Mouse (Mus musculus) embryonic fibroblast, embryonic 13.5 days (primary cell): ENCODE measurements around the gene Hhip. TPM values are rescaled to one million over a fixed set of nuclear protein-coding genes. Genes with fewer than 3 reads are reported as not detected.
"Not testable (repeated sequence)": the region's sequence is repeated elsewhere in the genome, so short reads cannot be mapped to it uniquely, and the experiment has no call there.

Experiments used
- H3K27ac ChIP-seq: 2 replicates; pipeline ENCODE4 v1.5.1; 2012; ENCODE audit warnings: low read length, control low read depth, inconsistent platforms; ENCODE audit not compliant: insufficient read depth
- H3K4me1 ChIP-seq: 2 replicates; pipeline ENCODE4 v1.6.1; 2011; ENCODE audit warnings: low read length; ENCODE audit not compliant: control insufficient read depth, insufficient read depth
- H3K4me3 ChIP-seq: 2 replicates; pipeline ENCODE4 v1.5.1; 2011; ENCODE audit warnings: mild to moderate bottlenecking, control low read depth, low read length; ENCODE audit not compliant: insufficient read depth
- CTCF ChIP-seq: IDR thresholded peaks from 2 replicates; pipeline ENCODE4 v1.5.1; 2011; ENCODE audit warnings: mild to moderate bottlenecking, control low read depth, low read length, moderate library complexity, borderline replicate concordance; ENCODE audit not compliant: insufficient read depth
- POLR2A ChIP-seq: IDR thresholded peaks from 2 replicates; pipeline ENCODE4 v1.6.1; 2011; ENCODE audit warnings: low read depth, mild to moderate bottlenecking, control low read depth, low read length, moderate library complexity
- polyA plus RNA-seq: library from polyadenylated mRNA; stranded (reverse); fragments of >200 nt; gene quantifications from 2 replicates; pipeline ENCODE4 v1.2.4, GENCODE M21; 2011; ENCODE audit warnings: low read depth; ENCODE audit not compliant: missing spikeins, insufficient read length

The Hhip gene
- polyA plus RNA-seq, 1 experiment, result 2.4 TPM

DNA sequence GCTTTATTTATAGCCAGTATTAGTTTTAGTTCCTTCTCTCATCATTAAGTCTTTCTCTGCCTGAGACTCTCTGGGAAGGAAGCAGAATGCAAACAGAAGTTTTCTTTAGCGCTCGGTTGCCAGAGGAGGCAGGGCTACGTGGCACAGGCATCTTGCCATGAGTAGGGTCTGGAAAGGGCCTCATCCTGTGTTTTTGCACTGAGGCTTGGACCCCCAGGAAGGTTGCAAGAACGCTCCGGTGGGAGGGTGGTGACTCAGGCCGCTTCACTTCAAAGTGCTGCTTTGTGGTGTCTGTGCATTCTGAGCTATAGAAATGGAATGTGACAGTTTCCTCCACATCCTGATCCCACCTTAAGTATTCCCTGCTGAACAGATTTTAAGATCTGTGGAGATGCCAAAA lies 62.7 kb downstream of the Hhip start:
- Histone ChIP-seq H3K27ac (no peak overlapping the region), H3K4me3 (no peak overlapping the region), H3K4me1 (peaks cover 15% of the 10 kb centered on the region)
- TF ChIP-seq POLR2A, result no peak
- TF ChIP-seq CTCF, result no peak

DNA sequence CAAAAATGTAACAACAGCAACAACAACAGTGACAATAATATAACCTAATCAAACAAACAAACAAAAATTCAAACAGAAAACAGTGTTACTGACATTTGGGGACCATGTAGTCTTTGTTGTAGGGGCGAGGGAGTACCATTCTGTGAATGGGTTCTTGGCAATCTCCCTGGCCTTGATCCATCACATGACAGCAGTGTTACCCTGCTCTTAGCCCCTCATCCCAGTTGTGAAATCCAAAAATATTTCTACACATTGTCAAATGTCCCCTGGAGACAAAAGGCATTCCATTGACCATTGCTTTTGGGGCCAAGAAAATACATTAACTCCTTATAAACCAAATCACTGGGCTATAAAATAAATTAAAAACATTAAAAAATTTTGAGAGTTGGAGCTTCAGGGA lies 64.3 kb downstream of the Hhip start:
- TF ChIP-seq CTCF, result no peak
- Histone ChIP-seq H3K27ac (no peak overlapping the region), H3K4me3 (no peak overlapping the region), H3K4me1 (peaks cover 15% of the 10 kb centered on the region)

- no peak for TF ChIP-seq POLR2A
- Histone ChIP-seq H3K4me1 (peaks cover 15% of the 10 kb centered on the region), H3K27ac (no peak overlapping the region), H3K4me3 (no peak overlapping the region)
Measured at GRCm38 (mm10) chr8:79992121-79992848, 65.5 kb downstream of the Hhip start.

DNA sequence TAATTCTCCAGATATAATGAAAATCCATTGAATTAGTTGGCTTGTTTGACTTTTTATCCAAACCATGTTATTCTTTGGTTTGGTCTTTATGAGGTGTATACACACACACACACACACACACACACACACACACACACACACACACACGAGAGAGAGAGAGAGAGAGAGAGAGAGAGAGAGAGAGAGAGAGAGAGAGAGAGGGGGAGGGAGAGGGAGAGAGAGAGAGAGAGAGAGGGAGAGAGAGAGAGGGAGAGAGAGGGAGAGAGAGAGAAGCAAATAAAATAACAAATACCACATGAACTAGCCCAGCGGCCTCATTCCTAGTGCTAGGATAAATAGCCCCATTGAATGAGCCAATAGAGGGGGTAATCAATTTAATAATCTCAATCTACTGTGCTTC lies 66.4 kb downstream of the Hhip start:
- H3K4me3 ChIP-seq, H3K27ac ChIP-seq: not testable (repeated sequence)
- H3K4me1 ChIP-seq, result peaks cover 15% of the 10 kb centered on the region

DNA sequence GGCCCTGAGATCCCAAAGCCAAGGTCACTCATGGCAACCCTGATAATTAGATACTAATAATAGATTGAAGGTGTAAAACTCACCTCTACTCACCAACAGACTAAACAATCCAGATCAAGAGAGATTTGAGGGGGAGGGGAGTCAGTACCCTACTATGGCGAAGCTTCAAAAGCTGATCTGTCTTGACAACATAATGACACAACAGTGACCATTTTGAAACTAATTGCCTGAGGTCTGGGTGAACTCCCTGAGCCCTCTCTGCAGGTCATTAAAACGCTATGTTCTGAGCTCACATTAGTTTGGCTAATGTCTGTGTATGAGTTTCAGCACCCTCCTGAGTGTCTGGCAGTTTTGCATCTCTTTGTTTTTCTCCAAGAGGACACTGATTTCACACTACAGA lies 72.9 kb downstream of the Hhip start:
- no peak for TF ChIP-seq POLR2A
- TF ChIP-seq CTCF, result no peak
- Histone ChIP-seq H3K4me3 (no peak overlapping the region), H3K4me1 (no peaks in the 10 kb centered on the region), H3K27ac (no peak overlapping the region)

DNA sequence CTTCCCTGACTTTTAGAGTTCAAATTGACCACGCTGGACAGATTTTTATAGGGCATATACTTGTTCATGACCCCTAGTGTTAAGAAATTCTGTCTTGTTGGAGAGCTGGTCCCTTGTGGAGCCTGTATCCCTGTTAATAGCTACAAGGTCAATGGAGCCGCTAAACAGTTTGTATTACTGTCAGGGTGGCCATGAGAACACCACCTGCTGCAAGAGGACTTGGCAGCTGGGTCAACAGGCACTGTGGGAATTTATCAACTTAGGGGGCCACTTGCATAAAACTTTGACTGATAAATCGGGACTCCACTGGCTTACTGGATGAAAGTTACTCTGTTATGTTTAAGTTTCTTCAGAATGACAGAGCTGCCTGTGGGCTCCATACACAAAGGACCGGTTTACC lies 75.7 kb downstream of the Hhip start:
- Histone ChIP-seq H3K4me1 (no peaks in the 10 kb centered on the region), H3K27ac (no peak overlapping the region), H3K4me3 (no peak overlapping the region)
- no peak for TF ChIP-seq POLR2A
- no peak for TF ChIP-seq CTCF

- Histone ChIP-seq H3K4me1 (no peaks in the 10 kb centered on the region; the same call in 1 of the 2 replicates), H3K4me3 (no peak overlapping the region), H3K27ac (no peak overlapping the region)
- TF ChIP-seq CTCF, result no peak
- no peak for TF ChIP-seq POLR2A
Measured at GRCm38 (mm10) chr8:79966159-79966558, 91.6 kb downstream of the Hhip start.

DNA sequence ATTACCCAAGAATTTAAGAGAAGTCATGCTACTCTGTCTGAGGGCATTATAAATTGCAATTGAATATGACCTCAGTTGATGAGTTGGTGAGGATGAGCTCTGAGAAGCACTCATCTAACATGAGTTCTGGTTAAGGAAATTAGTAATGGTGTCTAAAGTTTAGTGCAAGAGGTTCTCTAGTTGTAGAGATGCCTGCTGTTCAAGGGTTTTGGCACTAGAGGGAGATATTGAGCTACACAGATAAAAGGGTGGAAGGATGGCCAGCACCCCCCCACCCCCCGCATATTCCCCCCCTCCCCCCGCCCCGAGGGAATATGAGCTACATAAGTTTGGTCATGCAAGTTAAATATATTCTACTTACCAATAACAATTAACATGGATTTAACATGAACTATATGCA lies 104.9 kb downstream of the Hhip start:
- TF ChIP-seq POLR2A (no peak), CTCF (no peak)
- no peak overlapping the region for H3K4me3 ChIP-seq

GRCm38 (mm10) chr8:79950376-79950775 lies 107.4 kb downstream of the Hhip start:
- TF ChIP-seq CTCF, result no peak
- no peak for TF ChIP-seq POLR2A
- no peak overlapping the region for H3K4me3 ChIP-seq
- H3K27ac ChIP-seq, result no peak overlapping the region
- no peaks in the 10 kb centered on the region for H3K4me1 ChIP-seq

More for the DNA sequence above, 104.9 kb downstream of the Hhip start:
- Histone ChIP-seq H3K4me1 (no peaks in the 10 kb centered on the region), H3K27ac (no peak overlapping the region)

DNA sequence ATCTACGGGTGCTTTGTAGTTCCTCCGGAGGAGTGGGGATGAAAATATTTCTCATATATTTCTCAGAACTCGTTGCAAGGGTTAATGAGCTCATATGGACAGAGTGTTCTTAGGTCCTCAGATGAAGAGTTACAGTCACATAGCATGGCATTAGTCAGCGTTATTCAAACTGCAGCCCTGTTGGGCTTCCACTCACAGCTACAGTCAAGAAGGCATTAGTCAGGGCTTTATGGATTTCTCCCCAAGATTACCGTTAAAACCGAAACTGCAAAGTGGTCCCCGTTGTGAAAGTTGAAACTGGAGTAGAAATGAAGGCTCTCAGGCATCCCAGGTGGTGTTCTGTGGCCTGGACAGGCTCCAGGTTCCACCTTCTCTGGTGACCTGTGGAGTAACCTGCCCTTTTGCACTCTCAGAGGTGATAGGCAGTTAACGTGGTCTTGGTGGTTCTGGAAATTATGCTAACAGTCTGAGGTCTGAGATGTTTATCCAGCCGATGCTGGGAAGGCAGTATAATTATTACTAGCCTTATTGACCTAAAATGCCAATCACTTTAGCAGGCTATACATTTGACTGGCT lies 112.2 kb downstream of the Hhip start:
- no peak for TF ChIP-seq CTCF
- TF ChIP-seq POLR2A, result no peak
- no peaks in the 10 kb centered on the region for H3K4me1 ChIP-seq
- H3K27ac ChIP-seq, result no peak overlapping the region
- no peak overlapping the region for H3K4me3 ChIP-seq

- Histone ChIP-seq H3K4me1 (no peaks in the 10 kb centered on the region), H3K27ac (no peak overlapping the region), H3K4me3 (no peak overlapping the region)
- no peak for TF ChIP-seq CTCF
- no peak for TF ChIP-seq POLR2A
Measured at GRCm38 (mm10) chr8:79941070-79941469, 116.7 kb downstream of the Hhip start.
